Mouse (Mus musculus) left cerebral cortex, postnatal 36 days (tissue): Measurements from ENCODE around the gene Kcnk4. TPM values are rescaled to one million over a fixed set of nuclear protein-coding genes. Genes with fewer than 3 reads are reported as not detected.
"Not testable (repeated sequence)": the region's sequence is repeated elsewhere in the genome, so short reads cannot be mapped to it uniquely, and the experiment has no call there.

Experiments used
- DNase-seq, 2 experiments: peaks; one replicate each; pipeline ENCODE4 v3.0.0; 2021 to 2022; ENCODE audit warnings: low spot score in 2 of 2, mixed read lengths in 1 of 2
- intact Hi-C: fragments of 180-260 bp; cut with DNase I; formaldehyde crosslinking; loops from one replicate; pipeline ENCODE4 v1.15.1; 2025
- microRNA-seq: library from miRNA; unstranded; fragments of <30 nt; microRNA quantifications from one replicate; pipeline ENCODE4 v1.2.0, GENCODE M21; 2022
- total RNA-seq, 2 experiments: library from RNA; stranded (reverse); gene quantifications; 2 replicates each; pipeline ENCODE4 v1.2.3; 2021

The Kcnk4 gene
- total RNA-seq, 2 experiments from 2014 or later: 34.9 to 37.0 TPM

DNA sequence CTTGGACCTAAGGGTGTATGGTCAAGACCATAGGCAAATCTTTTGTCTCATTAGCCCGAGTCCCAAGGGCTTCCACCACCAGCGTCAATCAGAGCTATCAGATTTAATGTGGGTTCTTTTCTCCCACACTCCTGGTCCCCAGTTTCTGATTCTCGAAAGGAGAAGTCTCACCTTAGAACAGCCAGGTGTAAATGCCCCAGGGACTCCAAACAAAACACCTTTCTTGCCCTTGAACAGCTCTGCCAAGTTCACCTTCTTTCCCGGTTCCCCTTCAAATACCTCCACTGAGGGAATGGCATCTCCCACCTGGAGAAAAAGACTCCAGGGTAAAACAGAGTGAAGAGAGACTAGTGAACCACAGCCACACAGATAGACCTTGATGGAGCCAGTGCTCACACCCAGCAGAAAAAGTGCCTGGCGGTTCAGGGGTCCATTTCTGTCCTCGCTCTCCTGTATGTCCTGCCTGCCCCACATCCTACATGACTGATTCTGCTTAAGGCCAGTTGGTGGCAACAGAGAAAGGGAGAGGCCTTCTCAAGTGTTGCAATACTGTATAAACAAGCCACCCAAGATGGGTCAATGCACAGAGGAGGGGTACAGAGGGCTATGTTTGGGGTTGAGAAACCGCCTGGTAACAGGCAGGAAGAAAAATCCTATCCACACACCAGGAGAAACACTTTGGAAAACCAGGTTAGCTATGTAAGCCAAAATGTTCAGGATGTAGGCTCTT, 26.3 kb downstream of the Kcnk4 start:
- intact Hi-C loops: loop anchor here (5.0 kb wide), 1 partner anchor 66 kb away; the partner anchor contains the start of gene Rps6ka4
- no peak for DNase-seq

DNA sequence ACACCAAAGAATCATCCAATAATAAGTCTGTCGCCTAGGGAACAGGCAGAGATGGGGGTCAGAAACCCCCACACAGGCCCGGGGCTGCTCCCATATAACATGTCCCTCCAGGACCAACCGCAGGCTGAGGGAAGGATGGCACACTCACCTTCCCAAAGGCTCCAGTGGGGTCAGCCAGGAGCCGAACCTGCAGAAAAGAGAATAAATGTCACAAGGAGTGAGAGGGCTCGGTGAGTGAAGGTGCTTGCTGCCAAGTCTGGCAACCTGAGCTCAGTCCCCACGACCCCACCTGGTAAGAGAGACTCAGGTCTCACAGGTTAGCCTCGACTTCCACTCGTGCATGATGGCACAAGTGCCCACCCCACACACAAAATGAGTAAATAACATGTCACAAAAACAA, 27.2 kb downstream of the Kcnk4 start:
- intact Hi-C loops: loop anchor here (5.0 kb wide), 1 partner anchor 65 kb away; the partner anchor contains the start of gene Rps6ka4

DNA sequence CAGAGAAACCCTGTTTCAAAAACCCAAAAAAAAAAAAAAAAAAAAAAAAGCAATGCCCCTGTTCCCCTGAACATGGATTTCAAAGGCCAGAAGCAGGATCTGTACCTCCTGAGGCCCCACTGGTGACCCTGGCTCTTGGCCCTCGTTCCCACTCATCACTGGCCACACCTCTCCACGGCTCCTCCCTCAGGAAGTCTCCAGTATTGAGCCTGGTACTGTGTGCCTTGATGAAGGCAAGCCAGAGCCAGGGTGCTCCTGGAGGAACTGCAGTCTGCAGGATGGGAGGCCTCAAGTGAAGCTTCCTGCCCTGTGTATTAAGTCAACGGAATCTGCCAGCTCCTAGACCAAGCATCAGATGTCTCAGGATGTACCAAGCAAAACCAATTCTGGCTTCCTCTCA, 28.1 kb downstream of the Kcnk4 start:
- intact Hi-C loops: loop anchor here (5.0 kb wide), 1 partner anchor 64 kb away; the partner anchor contains the start of gene Rps6ka4
- no peak for DNase-seq

More for the DNA sequence above, 27.2 kb downstream of the Kcnk4 start:
- no peak for DNase-seq

DNA sequence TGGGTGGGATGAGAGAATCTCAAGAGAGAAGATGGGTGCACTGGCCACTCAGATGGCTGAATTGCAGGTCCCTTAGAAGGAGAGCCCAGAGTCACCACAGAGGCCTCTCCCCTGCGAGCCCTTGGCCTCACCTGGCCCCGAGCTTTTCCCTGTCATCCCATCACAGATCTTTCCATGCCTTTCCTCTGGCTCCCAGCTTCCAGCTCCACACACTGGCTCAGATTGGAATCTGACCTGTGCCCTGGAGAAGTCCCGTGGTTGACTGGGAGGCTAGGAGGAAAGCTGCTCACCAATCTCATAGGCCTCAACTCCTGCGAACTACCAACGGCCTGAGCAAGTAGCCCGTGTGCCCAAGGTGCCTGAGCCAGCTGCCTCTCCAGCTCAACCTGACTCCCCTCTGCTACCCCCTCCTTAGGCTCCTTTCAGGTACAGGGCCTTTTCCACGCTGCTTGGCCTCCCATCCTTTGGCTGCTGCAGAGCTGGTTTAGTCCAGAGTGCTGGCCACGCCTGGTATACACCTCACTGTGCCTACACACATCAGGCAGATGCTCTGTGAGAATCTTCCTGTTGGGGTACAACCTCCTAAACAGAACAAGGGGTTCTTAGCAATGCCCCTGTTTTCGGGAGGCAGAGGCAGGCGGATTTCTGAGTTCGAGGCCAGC, 28.7 kb downstream of the Kcnk4 start:
- intact Hi-C loops: loop anchor here (5.0 kb wide), 1 partner anchor 63 kb away; the partner anchor contains the start of gene Rps6ka4
- DNase-seq: no peak

DNA sequence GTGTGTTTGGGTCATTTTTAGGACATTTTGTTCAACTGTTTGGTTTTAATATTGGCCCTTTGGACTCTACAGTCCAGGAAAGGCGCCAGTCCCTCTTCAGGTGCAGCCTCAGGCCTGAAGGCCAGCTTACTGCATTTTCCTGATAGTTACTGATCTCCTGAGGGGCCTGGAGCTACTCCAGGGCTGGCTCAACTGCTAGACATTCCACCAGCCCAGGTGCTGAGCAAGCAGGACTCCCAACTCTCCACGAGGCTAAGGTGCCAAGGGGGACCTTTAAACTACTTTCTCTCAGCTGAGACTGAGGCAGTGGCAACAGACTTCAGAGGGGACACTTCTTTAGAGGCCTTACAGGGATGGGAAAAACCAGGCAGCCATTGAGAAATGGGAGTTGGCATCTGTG, 29.5 kb downstream of the Kcnk4 start:
- intact Hi-C loops: loop anchor here (5.0 kb wide), 1 partner anchor 63 kb away; the partner anchor contains the start of gene Rps6ka4
- no peak for DNase-seq

DNA sequence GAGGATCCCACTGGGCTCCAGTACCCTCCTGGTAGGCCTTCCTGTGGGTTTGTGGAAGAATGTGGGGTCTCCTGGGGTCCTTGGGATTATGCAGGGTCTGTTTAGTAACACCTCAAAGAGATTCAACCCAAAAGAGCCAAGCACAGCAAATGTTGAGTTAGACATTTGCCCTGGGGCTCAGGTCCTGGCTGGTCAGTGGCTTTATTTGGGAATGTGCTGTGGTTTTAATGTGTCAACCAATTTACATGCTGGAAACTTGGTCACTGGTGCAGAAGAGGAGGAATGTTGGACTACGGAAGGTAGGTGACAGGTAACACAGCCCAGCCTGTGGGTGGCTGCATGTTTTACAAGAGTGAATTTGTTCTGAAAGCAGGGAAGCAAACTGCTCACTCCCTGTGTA, 31.3 kb downstream of the Kcnk4 start:
- intact Hi-C loops: no loop called here
- no peak for DNase-seq

DNA sequence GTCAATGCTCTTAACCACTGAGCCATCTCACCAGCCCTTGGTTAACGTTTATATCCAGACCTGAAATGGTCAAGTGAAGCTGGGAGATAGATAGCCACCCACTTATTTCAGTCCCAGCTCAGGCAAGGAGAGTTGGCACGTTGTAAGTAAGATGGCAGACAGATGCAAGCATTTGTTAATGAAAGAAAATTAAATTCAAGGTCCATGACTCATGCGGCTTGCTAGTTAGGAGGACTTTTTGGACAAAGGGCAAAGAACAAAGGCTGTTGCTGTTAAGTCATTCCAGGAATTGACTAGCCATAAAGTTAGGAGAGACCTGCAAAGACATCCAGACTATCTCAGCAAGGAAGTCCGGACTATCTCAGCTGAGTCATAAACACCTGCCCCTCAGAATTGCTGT, 34.7 kb downstream of the Kcnk4 start:
- intact Hi-C loops: loop anchor here (5.0 kb wide), 1 partner anchor 37 kb away; no protein-coding TSS in a partner anchor
- no peak for DNase-seq

DNA sequence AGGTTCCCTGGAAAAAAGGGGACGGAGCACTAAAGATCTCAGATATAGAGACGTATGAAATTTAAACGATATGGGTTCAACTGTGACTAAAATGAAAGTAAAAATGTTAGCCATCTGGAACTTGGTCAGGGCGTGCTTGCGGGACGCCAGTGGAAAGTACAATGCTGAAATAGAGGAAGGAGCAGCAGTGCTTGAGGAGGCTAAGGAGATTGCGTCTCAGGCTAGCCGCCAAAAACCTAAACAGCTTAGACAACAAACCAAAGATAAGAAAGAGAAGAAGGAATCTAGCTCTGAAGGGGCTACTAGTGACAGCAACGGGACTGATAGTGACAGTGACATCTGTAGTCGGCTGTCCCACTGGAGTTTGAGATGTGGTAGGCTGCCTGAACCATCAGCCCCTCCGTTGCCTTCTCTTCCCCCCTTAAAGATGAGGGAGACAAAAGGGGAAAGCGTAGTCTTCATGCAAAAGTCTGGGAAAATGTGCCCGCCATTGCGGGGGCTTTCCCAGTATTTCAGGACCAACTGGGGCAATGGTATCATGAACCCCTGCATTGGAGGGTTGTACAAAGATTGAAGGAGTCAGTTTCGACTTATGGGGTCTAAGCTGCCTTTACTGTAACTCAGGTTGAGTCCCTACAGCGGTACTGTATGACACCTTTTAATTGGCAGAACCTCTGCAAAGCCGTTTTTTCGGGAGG, 38.6 kb downstream of the Kcnk4 start:
- intact Hi-C loops: loop anchor here (5.0 kb wide), 1 partner anchor 33 kb away; no protein-coding TSS in a partner anchor
- DNase-seq: not testable (repeated sequence)

DNA sequence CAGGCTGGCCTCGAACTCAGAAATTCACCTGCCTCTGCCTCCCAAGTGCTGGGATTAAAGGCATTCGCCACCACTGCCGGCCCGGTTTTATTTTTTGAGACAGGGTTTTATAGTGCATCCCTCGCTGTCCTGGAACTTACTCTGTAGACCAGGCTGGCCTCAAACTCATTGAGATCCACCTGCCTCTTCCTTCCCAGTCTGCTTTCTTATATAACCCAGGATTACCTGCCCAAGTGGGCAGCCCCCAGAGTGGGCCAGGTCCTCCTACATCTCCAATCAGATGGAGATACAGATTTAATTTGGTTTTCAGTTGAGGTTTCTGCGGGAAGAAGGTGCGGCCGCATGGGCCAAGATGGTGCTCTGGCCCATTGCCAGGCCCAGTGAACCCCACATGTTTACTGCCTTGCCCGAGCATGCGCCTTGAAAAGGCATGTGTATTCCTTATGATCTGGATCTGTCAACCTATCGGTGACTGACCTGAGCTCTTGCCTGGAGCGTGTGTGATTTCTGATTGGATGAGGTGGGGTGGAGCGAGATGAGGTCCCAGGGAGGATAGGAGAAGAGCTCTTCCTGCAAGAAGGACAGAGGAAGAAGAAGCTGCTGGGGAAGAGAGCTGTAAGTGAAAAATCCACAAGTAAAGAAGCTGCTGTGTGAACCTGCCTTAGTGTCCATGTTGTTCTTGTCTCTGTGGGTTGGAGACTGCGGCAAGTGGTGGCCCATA, 40.4 kb downstream of the Kcnk4 start:
- intact Hi-C loops: no loop called here
- DNase-seq: no peak

DNA sequence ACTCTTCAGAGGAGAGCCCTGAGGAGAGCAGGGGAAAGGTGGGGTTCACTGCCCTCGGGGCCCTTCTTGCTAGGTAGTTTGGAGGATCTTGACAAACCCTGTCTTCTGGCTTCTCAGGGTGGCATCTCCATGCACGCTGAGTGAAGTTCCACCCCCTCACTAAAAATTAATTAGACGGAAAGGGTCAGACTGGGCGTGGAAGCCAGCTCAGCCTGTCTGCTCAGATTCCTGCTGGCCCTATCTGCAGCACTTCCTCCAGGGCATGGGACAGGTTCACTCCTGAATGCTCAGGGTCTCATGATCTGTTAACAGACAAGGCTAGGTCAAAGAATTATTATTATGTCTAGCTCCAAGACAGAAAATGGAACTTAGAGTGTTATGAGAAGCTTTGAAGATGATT, 41.8 kb downstream of the Kcnk4 start:
- intact Hi-C loops: no loop called here
- no peak for DNase-seq

DNA sequence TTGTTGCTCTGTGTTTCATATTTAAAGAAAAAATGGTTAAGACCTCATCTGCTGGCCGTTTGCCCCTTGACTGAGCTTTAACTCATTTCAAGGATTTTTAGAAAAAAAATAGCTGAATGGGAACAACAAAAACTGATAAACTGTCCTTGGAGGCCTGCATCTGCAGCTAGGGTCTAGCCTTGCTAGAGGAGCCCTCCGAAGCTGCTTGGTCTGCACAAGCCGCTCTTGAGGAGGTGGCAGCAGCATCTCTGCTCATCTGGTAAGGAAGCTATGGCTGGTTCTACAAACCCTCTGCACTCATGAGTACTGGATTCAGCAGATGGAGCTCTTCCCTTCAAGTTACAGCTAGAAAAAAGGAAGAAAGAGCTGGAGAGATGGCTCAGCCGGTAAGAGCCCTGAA, 56.4 kb downstream of the Kcnk4 start:
- DNase-seq: no peak
- intact Hi-C loops: no loop called here

DNA sequence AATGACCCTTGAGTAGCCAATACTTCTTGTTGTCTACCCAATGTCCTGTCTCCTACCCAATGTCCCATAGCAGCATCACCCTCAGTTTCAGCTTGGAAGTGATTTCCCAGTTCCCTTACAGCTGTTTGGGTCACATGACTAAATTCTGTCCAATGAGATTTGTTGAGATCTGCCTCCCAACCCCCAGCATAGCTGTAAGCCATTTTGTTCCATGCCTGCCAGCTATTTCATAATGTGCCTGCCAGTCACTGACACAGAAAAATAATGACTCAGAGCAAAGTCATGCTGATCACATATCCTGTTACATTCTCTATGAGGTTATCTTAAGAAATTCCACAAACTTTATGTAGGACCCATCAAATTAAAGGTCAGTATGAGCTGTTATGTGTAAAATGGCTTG, 57.5 kb downstream of the Kcnk4 start:
- intact Hi-C loops: no loop called here
- DNase-seq: no peak

DNA sequence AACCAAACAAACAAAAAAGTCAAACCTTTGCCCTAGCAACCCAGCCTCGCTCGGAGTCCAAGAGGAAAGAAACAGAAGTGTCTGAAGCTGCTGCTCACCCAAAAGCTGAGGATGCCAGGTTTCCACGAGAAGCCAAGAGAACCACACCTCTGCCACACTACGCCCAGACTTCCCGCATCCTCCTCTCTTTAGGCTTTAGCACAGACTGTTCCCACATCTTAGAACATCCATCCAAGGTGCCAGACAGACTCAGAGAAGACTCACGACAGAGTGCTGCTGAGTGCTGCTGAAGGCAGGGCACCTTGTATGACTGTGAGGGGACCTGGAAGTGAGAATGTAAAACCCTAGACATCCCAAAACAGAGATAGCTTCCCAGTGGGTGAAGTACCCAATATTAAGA, 58.5 kb downstream of the Kcnk4 start:
- no peak for DNase-seq
- intact Hi-C loops: no loop called here

DNA sequence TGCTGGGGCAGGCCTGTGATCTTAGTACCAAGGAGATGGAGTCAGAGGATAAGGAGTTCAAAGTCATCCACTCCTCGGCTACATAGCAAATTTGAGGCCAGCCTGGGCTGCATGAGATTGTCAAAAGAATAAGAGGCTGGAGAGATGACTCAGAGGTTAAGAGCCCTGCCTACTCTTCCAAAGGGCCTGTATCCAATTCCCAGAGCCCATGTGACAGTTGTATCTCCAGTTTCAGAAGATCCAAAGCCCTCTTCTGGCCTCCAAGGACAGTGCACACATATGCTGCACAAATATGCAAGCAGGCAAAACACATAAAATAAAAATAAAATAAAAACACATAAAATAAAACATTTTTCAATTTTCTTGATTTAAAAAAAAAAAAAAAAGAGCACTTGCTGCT, 60.1 kb downstream of the Kcnk4 start:
- DNase-seq: no peak
- intact Hi-C loops: no loop called here

Small RNA genes lying within 50 kb of the gene (microRNA-seq; reads per million reads assigned to microRNA genes)
- gene Mir6990: 8.1 reads per million, percentile 26 among the genes with 10 or more reads in this experiment

Other genes starting within 250 kb of the Kcnk4 start
- 10 to 100 TPM; 29.6 to 45.4 TPM for gene Rps6ka4, start 93.9 kb downstream of the Kcnk4 start, total RNA-seq
- gene Ccdc88b, start 76.3 kb downstream of the Kcnk4 start, total RNA-seq: 1 to 10 TPM; 2.3 to 3.7 TPM
- 10 to 100 TPM; 39.8 to 48.2 TPM for gene Trmt112, start 24.8 kb downstream of the Kcnk4 start, total RNA-seq
- 100 to 1,000 TPM; 341 to 382 TPM for gene Prdx5, start 24.4 kb downstream of the Kcnk4 start, total RNA-seq
- gene Esrra, start 12.7 kb downstream of the Kcnk4 start, total RNA-seq: 10 to 100 TPM; 60.6 to 66.4 TPM
- 10 to 100 TPM; 23.8 to 30.8 TPM for gene Catsperz, start 9.1 kb downstream of the Kcnk4 start, total RNA-seq
- 10 to 100 TPM; 36.6 to 42.6 TPM for gene Bad, start 7.3 kb upstream of the Kcnk4 start, total RNA-seq
- gene Gpr137, start 8.0 kb upstream of the Kcnk4 start, total RNA-seq: 100 to 1,000 TPM in 1 of 2 experiments, 10 to 100 TPM in 1; 94.1 to 108 TPM
- 10 to 100 TPM; 51.5 to 55.6 TPM for gene Ppp1r14b, start 40.5 kb upstream of the Kcnk4 start, total RNA-seq
- gene Plcb3, start 42.0 kb upstream of the Kcnk4 start, total RNA-seq: 10 to 100 TPM in 1 of 2 experiments, 1 to 10 TPM in 1; 9.7 to 12.5 TPM
- gene Fkbp2, start 46.0 kb upstream of the Kcnk4 start, total RNA-seq: 100 to 1,000 TPM; 102 to 103 TPM
- 100 to 1,000 TPM in 1 of 2 experiments, 10 to 100 TPM in 1; 88.0 to 104 TPM for gene Vegfb, start 53.1 kb upstream of the Kcnk4 start, total RNA-seq
- 10 to 100 TPM; 22.9 to 28.1 TPM for gene Dnajc4, start 58.1 kb upstream of the Kcnk4 start, total RNA-seq
- gene Nudt22, start 61.6 kb upstream of the Kcnk4 start, total RNA-seq: 10 to 100 TPM; 12.5 to 16.8 TPM
- 10 to 100 TPM; 20.4 to 24.7 TPM for gene Trpt1, start 61.6 kb upstream of the Kcnk4 start, total RNA-seq
- 1 to 10 TPM; 3.7 to 4.9 TPM for gene Fermt3, start 85.0 kb upstream of the Kcnk4 start, total RNA-seq
- 100 to 1,000 TPM; 179 to 201 TPM for gene Stip1, start 105.5 kb upstream of the Kcnk4 start, total RNA-seq
- gene Macrod1, start 122.3 kb upstream of the Kcnk4 start, total RNA-seq: 10 to 100 TPM; 14.1 to 17.6 TPM
- gene Flrt1, start 171.2 kb upstream of the Kcnk4 start, total RNA-seq: 10 to 100 TPM; 36.2 to 41.7 TPM